Mouse (Mus musculus) stomach, postnatal 0 days (tissue): Measurements from ENCODE around the gene Epb42. TPM values are rescaled to one million over a fixed set of nuclear protein-coding genes. Genes with fewer than 3 reads are reported as not detected.

Experiments used
- ATAC-seq: fragments of 200-750 bp; cut with Nextera tagmentation; 2 replicates; pipeline ENCODE4 v1.8.0; 2017; ENCODE audit not compliant: low FRiP score, low TSS enrichment
- DNase-seq: peaks from one replicate; pipeline ENCODE4 v3.0.0-alpha.2; 2016; ENCODE audit warnings: low spot score
- H3K27ac ChIP-seq: fragments of 300-500 bp; sonication (generic); replicated peaks from 2 replicates; pipeline ENCODE4 v1.5.1; 2014; ENCODE audit warnings: mild to moderate bottlenecking, control low read depth
- H3K27me3 ChIP-seq: fragments of 300-500 bp; sonication (generic); 2 replicates; pipeline ENCODE4 v1.6.1; 2014; ENCODE audit warnings: low read length; ENCODE audit not compliant: control insufficient read depth, insufficient read depth
- H3K36me3 ChIP-seq: fragments of 300-500 bp; sonication (generic); 2 replicates; pipeline ENCODE4 v1.6.1; 2014; ENCODE audit warnings: low read length, mixed read lengths; ENCODE audit not compliant: control insufficient read depth, insufficient read depth
- H3K4me1 ChIP-seq: fragments of 300-500 bp; sonication (generic); replicated peaks from 2 replicates; pipeline ENCODE4 v1.6.1; 2014; ENCODE audit warnings: antibody characterized with exemption; ENCODE audit not compliant: control insufficient read depth, insufficient read depth
- H3K4me2 ChIP-seq: fragments of 300-500 bp; sonication (generic); replicated peaks from 2 replicates; pipeline ENCODE4 v1.6.1; 2014; ENCODE audit warnings: low read depth, mild to moderate bottlenecking, control low read depth, moderate library complexity
- H3K4me3 ChIP-seq: fragments of 300-500 bp; sonication (generic); 2 replicates; pipeline ENCODE4 v1.5.1; 2014; ENCODE audit warnings: low read depth, low read length, control low read depth
- H3K9ac ChIP-seq: fragments of 300-500 bp; sonication (generic); 2 replicates; pipeline ENCODE4 v1.6.1; 2014; ENCODE audit warnings: mild to moderate bottlenecking, low read length, control low read depth, mixed read lengths
- H3K9me3 ChIP-seq: fragments of 300-500 bp; sonication (generic); 2 replicates; pipeline ENCODE4 v1.6.1; 2016; ENCODE audit warnings: low read length; ENCODE audit not compliant: control insufficient read depth
- CTCF ChIP-seq: IDR thresholded peaks from 2 replicates; pipeline ENCODE4 v1.5.1; 2016; ENCODE audit warnings: antibody characterized with exemption, low read depth, mild to moderate bottlenecking, moderate library complexity
- EP300 ChIP-seq: optimal IDR thresholded peaks from 2 replicates; pipeline ENCODE3; 2016; ENCODE audit warnings: antibody characterized with exemption
- WGBS: fragments of 180-500 bp; shearing (Covaris S2); extraction: QIAGEN DNeasy Blood & Tissue Kit; methylation state at CpG from one replicate; pipeline ENCODE4 v1.1.7; 2014; 5-methylcytosine and 5-hydroxymethylcytosine counted together
- polyA plus RNA-seq: library from polyadenylated mRNA; unstranded; fragments of >200 nt; fragmentation: Nextera tagmentation; extraction: Ambion mirVana; gene quantifications from 2 replicates; pipeline ENCODE4 v1.2.1, GENCODE M21; 2015

Gene Epb42
- polyA plus RNA-seq, 1 experiment from 2014 or later = 0.22 TPM

DNA sequence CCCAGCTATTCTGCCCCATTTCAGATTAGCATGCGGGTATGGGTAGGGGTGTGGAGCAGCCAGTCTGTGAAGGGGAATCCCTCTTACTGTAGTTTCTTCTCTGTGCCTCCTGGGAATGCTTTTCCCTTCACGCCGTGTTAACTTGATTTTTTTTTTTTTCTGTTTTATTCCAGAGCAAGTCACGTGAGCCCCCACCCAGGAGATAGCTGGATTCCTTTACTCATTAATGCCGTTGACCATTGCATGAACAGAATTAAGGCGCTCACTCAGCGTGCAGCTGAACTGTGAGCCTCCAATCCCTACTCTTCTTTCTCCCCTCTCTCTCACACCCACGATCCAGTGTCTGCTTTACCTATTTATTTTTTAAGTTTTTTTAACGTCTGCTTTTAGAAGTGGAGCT is 20.6 kb downstream of the Epb42 start:
- Histone ChIP-seq H3K4me1 (no peaks in the 10 kb centered on the region), H3K36me3 (0 out of 2 replicates have a peak, but pooled peaks cover 4% of the 10 kb centered on the region), H3K4me3 (no peak overlapping the region), H3K9ac (no peak overlapping the region), H3K9me3 (no peaks in the 10 kb centered on the region), H3K27ac (no peak overlapping the region), H3K4me2 (no peak overlapping the region), H3K27me3 (no peaks in the 10 kb centered on the region)
- no peak for TF ChIP-seq EP300
- TF ChIP-seq CTCF = no peak
- no peak for DNase-seq
- WGBS = 88% methylated on average over 9 of the region's 9 CpGs
- no peak for ATAC-seq

DNA sequence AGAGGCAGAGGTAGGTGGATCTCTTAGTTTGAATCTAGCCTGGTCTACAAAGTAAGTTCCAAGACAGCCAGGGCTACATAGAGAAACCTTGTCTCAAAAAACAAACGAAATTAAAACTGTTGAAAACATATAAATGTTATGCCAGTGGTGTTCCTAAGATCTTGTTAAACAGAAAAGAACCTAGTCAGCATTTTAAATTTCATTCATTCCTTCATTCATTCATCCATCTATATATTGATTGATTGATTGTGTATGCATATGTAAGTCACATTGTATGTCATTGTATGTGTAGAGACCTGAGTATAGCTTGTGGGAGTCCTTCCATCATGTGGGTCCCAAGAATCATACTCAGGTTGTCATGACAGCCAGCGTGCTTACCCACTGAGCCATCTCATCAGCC is 21.4 kb downstream of the Epb42 start:
- DNase-seq (no peak), ATAC-seq (no peak)
- Histone ChIP-seq H3K36me3 (0 out of 2 replicates have a peak, but pooled peaks cover 4% of the 10 kb centered on the region), H3K9ac (no peak overlapping the region), H3K4me3 (no peak overlapping the region), H3K4me1 (no peaks in the 10 kb centered on the region), H3K9me3 (no peaks in the 10 kb centered on the region), H3K27ac (no peak overlapping the region), H3K4me2 (no peak overlapping the region), H3K27me3 (no peaks in the 10 kb centered on the region)
- 85% methylated on average over 2 of the region's 2 CpGs for WGBS
- no peak for TF ChIP-seq EP300
- TF ChIP-seq CTCF = no peak

DNA sequence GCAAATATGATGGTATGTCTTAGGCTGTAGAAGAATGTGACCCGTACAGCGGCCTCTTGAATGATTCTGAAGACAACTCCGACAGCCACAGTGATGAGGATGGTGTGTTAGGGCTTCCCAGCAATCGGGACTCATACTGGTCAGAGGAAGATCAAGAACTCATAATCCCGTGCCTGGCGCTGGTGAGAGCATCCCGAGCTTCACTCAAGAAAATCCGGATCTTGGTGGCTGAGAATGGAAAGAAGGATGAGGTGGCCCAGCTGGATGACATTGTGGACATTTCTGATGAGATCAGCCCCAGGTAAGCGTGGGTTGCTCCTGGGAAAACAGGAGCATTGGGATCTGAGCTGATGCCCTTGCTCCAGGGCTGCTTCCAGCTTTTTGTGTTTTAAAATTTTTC is 24.2 kb downstream of the Epb42 start:
- WGBS = 90% methylated on average over 9 of the region's 9 CpGs
- no peak for ATAC-seq

DNA sequence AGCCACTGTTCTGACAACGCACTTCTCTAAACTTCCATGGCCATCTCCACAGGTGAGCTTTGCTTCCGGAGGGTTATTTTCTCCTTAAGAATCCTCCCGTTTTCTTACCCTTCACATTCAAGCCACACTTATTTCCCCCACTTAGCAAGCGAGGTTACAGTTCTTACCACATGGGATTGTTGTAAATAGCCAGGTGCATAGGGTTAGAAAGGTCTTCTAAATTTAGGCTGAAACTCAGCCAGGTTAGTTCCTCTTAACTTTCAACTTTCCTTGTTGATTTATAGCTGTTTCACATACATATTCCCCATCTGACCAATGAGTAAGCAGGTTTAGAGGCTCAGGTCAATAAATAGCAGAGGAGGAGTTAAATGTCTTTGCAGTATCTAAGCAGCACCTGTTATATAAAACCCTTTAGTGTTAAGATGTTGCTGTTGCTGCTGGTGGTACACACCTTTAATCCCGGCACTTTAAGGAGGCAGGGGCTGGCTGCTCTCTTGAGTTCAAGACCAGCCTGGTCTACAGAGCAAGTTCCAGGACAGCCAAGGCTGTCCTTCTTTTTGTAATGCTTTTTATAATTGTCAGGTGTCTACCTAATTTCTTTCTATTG is 27.7 kb downstream of the Epb42 start:
- Histone ChIP-seq H3K9me3 (no peaks in the 10 kb centered on the region), H3K4me3 (peak overlapping the region; percentile 88), H3K36me3 (no peaks in the 10 kb centered on the region), H3K27me3 (no peaks in the 10 kb centered on the region), H3K4me1 (no peaks in the 10 kb centered on the region), H3K4me2 (peak overlapping the region; percentile 87), H3K9ac (peak overlapping the region; percentile 83), H3K27ac (no peak overlapping the region)
- no peak for DNase-seq
- 17% methylated on average over 5 of the region's 5 CpGs for WGBS
- no peak for ATAC-seq
- TF ChIP-seq EP300 (no peak), CTCF (no peak)

More for the DNA sequence above, 24.2 kb downstream of the Epb42 start:
- Histone ChIP-seq H3K9ac (no peak overlapping the region), H3K9me3 (no peaks in the 10 kb centered on the region), H3K36me3 (0 out of 2 replicates have a peak, but pooled peaks cover 4% of the 10 kb centered on the region), H3K4me3 (no peak overlapping the region), H3K27me3 (no peaks in the 10 kb centered on the region), H3K4me1 (no peaks in the 10 kb centered on the region), H3K27ac (no peak overlapping the region), H3K4me2 (no peak overlapping the region)
- no peak for DNase-seq
- TF ChIP-seq CTCF = no peak

DNA sequence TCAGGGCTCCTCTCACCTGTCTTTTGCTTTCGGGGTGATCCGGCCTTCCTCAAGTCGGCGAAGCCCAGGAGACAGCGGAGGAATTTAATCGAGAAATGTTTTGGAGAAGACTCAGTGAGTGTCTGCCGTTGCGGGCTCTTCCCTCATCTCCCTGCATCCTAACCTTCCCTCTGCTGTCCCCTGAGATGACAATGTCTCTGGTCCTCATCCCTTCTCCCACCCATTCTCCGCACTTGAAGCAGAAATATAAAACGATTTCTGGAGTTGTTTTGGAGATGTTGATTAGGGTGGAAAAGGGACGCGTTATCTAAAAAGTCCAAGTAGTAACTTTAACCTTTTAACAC is 28.2 kb downstream of the Epb42 start:
- WGBS = 0% methylated on average over 12 of the region's 12 CpGs
- no peak for DNase-seq
- Histone ChIP-seq H3K9me3 (no peaks in the 10 kb centered on the region), H3K36me3 (no peaks in the 10 kb centered on the region), H3K4me1 (no peaks in the 10 kb centered on the region), H3K4me3 (peak overlapping the region; percentile 88), H3K27ac (peak overlapping the region; percentile 73), H3K27me3 (no peaks in the 10 kb centered on the region), H3K9ac (peak overlapping the region; percentile 83), H3K4me2 (peak overlapping the region; percentile 87)
- ATAC-seq = 0 out of 2 replicates have a peak, but pooled peaks have one; percentile 6
- no peak for TF ChIP-seq CTCF
- TF ChIP-seq EP300 = no peak

DNA sequence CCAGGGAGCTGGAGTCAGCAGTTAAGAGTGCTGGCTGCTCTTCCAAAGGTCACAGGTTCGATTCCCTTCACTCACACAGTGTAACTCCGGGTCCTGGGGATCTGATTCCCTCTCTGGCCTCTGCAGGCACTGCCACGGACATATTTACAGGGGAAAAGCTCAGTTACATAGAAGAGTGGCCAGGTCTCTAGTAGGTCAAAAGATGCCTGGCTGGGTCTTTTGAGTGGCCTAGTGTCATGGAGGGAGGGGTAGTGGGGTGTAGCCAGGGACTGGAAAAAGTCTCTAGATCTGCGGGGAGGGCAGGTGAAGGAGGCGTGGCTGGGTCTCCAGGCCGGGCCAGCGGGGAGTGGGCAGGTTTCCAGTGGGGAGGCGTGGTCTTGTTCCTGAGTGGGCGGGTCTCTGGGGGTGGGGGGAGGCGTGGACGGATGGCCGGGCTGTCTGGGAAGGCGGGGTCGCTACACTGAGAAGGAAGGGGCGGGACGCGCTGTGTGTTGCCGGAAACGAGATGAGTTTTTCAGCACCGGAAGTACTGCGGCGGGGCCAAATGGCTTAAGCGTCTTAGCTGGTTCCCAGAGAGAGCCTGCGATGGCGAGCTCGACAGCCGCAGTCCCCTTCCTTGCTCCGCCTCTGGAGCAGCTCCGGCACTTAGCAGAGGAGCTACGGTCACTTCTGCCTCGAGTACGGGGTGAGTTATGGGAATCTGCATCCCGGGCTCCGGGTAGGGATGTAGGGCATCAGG is 28.8 kb downstream of the Epb42 start, which contains the start of gene Ccndbp1:
Gene Ccndbp1, plus strand, starts transcription at position 479 of the 739 bp plus-strand sequence.
- Histone ChIP-seq H3K27me3 (no peaks in the 10 kb centered on the region), H3K4me2 (peak within 1 kb of the TSS; percentile 87), H3K27ac (peak within 1 kb of the TSS; percentile 73), H3K36me3 (no peaks in the 10 kb centered on the region), H3K4me1 (no peaks in the 10 kb centered on the region), H3K9ac (peak within 1 kb of the TSS; percentile 83), H3K4me3 (peak within 1 kb of the TSS; percentile 88), H3K9me3 (no peaks in the 10 kb centered on the region)
- WGBS = 2% methylated on average over 34 of the region's 34 CpGs
- DNase-seq (peak; percentile 97), ATAC-seq (peak; percentile 98)
- no peak; the same call in 1 of the 2 replicates for TF ChIP-seq CTCF
- no peak for TF ChIP-seq EP300
